Mouse (Mus musculus) stomach, postnatal 0 days (tissue): ENCODE results near the gene 4930590J08Rik. TPM values are rescaled to one million over a fixed set of nuclear protein-coding genes. Genes with fewer than 3 reads are reported as not detected.
A peak's percentile ranks its signal among the peaks of the same experiment; 100 is the strongest.
"Not testable (repeated sequence)": the region's sequence is repeated elsewhere in the genome, so short reads cannot be mapped to it uniquely, and the experiment has no call there.

Experiments used
- ATAC-seq: fragments of 200-750 bp; cut with Nextera tagmentation; 2 replicates; pipeline ENCODE4 v1.8.0; 2017; ENCODE audit not compliant: low FRiP score, low TSS enrichment
- DNase-seq: peaks from one replicate; pipeline ENCODE4 v3.0.0-alpha.2; 2016; ENCODE audit warnings: low spot score
- H3K27ac ChIP-seq: fragments of 300-500 bp; sonication (generic); replicated peaks from 2 replicates; pipeline ENCODE4 v1.5.1; 2014; ENCODE audit warnings: mild to moderate bottlenecking, control low read depth
- H3K27me3 ChIP-seq: fragments of 300-500 bp; sonication (generic); 2 replicates; pipeline ENCODE4 v1.6.1; 2014; ENCODE audit warnings: low read length; ENCODE audit not compliant: control insufficient read depth, insufficient read depth
- H3K36me3 ChIP-seq: fragments of 300-500 bp; sonication (generic); 2 replicates; pipeline ENCODE4 v1.6.1; 2014; ENCODE audit warnings: low read length, mixed read lengths; ENCODE audit not compliant: control insufficient read depth, insufficient read depth
- H3K4me1 ChIP-seq: fragments of 300-500 bp; sonication (generic); replicated peaks from 2 replicates; pipeline ENCODE4 v1.6.1; 2014; ENCODE audit warnings: antibody characterized with exemption; ENCODE audit not compliant: control insufficient read depth, insufficient read depth
- H3K4me2 ChIP-seq: fragments of 300-500 bp; sonication (generic); replicated peaks from 2 replicates; pipeline ENCODE4 v1.6.1; 2014; ENCODE audit warnings: low read depth, mild to moderate bottlenecking, control low read depth, moderate library complexity
- H3K4me3 ChIP-seq: fragments of 300-500 bp; sonication (generic); 2 replicates; pipeline ENCODE4 v1.5.1; 2014; ENCODE audit warnings: low read depth, low read length, control low read depth
- H3K9ac ChIP-seq: fragments of 300-500 bp; sonication (generic); 2 replicates; pipeline ENCODE4 v1.6.1; 2014; ENCODE audit warnings: mild to moderate bottlenecking, low read length, control low read depth, mixed read lengths
- H3K9me3 ChIP-seq: fragments of 300-500 bp; sonication (generic); 2 replicates; pipeline ENCODE4 v1.6.1; 2016; ENCODE audit warnings: low read length; ENCODE audit not compliant: control insufficient read depth
- CTCF ChIP-seq: IDR thresholded peaks from 2 replicates; pipeline ENCODE4 v1.5.1; 2016; ENCODE audit warnings: antibody characterized with exemption, low read depth, mild to moderate bottlenecking, moderate library complexity
- EP300 ChIP-seq: optimal IDR thresholded peaks from 2 replicates; pipeline ENCODE3; 2016; ENCODE audit warnings: antibody characterized with exemption
- WGBS: fragments of 180-500 bp; shearing (Covaris S2); extraction: QIAGEN DNeasy Blood & Tissue Kit; methylation state at CpG from one replicate; pipeline ENCODE4 v1.1.7; 2014; 5-methylcytosine and 5-hydroxymethylcytosine counted together
- polyA plus RNA-seq: library from polyadenylated mRNA; unstranded; fragments of >200 nt; fragmentation: Nextera tagmentation; extraction: Ambion mirVana; gene quantifications from 2 replicates; pipeline ENCODE4 v1.2.1, GENCODE M21; 2015

The 4930590J08Rik gene
- polyA plus RNA-seq, 1 experiment from 2014 or later = 0.06 TPM

- Histone ChIP-seq H3K9ac (no peak overlapping the region), H3K36me3 (no peaks in the 10 kb centered on the region), H3K4me2 (no peak overlapping the region), H3K27ac (no peak overlapping the region), H3K4me3 (no peak overlapping the region), H3K4me1 (no peaks in the 10 kb centered on the region), H3K9me3 (no peaks in the 10 kb centered on the region), H3K27me3 (no peaks in the 10 kb centered on the region)
- TF ChIP-seq CTCF = no peak
- TF ChIP-seq EP300 = no peak
- ATAC-seq = no peak
- no peak for DNase-seq
- WGBS = 59% methylated on average over 4 of the region's 4 CpGs
Observed at GRCm38 (mm10) chr6:91938491-91938890, 35.9 kb downstream of the 4930590J08Rik start.

- no peak for TF ChIP-seq CTCF
- TF ChIP-seq EP300 = no peak
Observed at GRCm38 (mm10) chr6:91948426-91948825, 45.8 kb downstream of the 4930590J08Rik start.

GRCm38 (mm10) chr6:91958015-91958414 lies 55.4 kb downstream of the 4930590J08Rik start:
- H3K4me3 ChIP-seq, H3K9ac ChIP-seq, H3K9me3 ChIP-seq, H3K27ac ChIP-seq, H3K4me1 ChIP-seq, ATAC-seq, DNase-seq, H3K27me3 ChIP-seq, H3K4me2 ChIP-seq, H3K36me3 ChIP-seq: not testable (repeated sequence)
- 13% methylated on average over 1 of the region's 8 CpGs for WGBS

More at GRCm38 (mm10) chr6:91948426-91948825, 45.8 kb downstream of the 4930590J08Rik start:
- Histone ChIP-seq H3K4me1 (no peaks in the 10 kb centered on the region), H3K4me3 (no peak overlapping the region), H3K4me2 (no peak overlapping the region), H3K9ac (no peak overlapping the region), H3K36me3 (no peaks in the 10 kb centered on the region), H3K27ac (no peak overlapping the region), H3K27me3 (no peaks in the 10 kb centered on the region), H3K9me3 (no peaks in the 10 kb centered on the region)
- WGBS = 72% methylated on average over 2 of the region's 2 CpGs
- ATAC-seq (no peak), DNase-seq (peak; percentile 18)

- Histone ChIP-seq H3K27me3 (no peaks in the 10 kb centered on the region), H3K4me3 (no peak overlapping the region), H3K9ac (no peak overlapping the region), H3K9me3 (no peaks in the 10 kb centered on the region), H3K36me3 (no peaks in the 10 kb centered on the region), H3K4me1 (no peaks in the 10 kb centered on the region), H3K4me2 (peak overlapping the region; percentile 20; the same call in 1 of the 2 replicates), H3K27ac (peak overlapping the region; percentile 65)
- no peak; the same call in 1 of the 2 replicates for ATAC-seq
- TF ChIP-seq CTCF = no peak
- TF ChIP-seq EP300 = no peak
- 20% methylated on average over 8 of the region's 8 CpGs for WGBS
- no peak for DNase-seq
Observed at GRCm38 (mm10) chr6:91960028-91960811, 57.6 kb downstream of the 4930590J08Rik start.

GRCm38 (mm10) chr6:91963429-91963828 lies 60.8 kb downstream of the 4930590J08Rik start:
- WGBS = 23% methylated on average over 4 of the region's 4 CpGs
- no peaks in the 10 kb centered on the region for H3K9me3 ChIP-seq
- H3K9ac ChIP-seq = no peak overlapping the region
- ATAC-seq (peak; percentile 48; the same call in 1 of the 2 replicates), DNase-seq (peak; percentile 20)
- no peaks in the 10 kb centered on the region for H3K4me1 ChIP-seq
- H3K4me3 ChIP-seq = no peak overlapping the region
- H3K4me2 ChIP-seq = no peak overlapping the region
- H3K36me3 ChIP-seq = no peaks in the 10 kb centered on the region
- TF ChIP-seq EP300 (no peak), CTCF (no peak)
- peak overlapping the region; percentile 30; the same call in 1 of the 2 replicates for H3K27ac ChIP-seq
- H3K27me3 ChIP-seq = no peaks in the 10 kb centered on the region

- no peak overlapping the region for H3K27ac ChIP-seq
- no peak overlapping the region for H3K4me2 ChIP-seq
- no peaks in the 10 kb centered on the region for H3K4me1 ChIP-seq
- H3K27me3 ChIP-seq = no peaks in the 10 kb centered on the region
- ATAC-seq = no peak
- no peak for DNase-seq
- WGBS = 70% methylated on average over 8 of the region's 8 CpGs
- no peaks in the 10 kb centered on the region for H3K9me3 ChIP-seq
- no peak overlapping the region for H3K4me3 ChIP-seq
- H3K9ac ChIP-seq = no peak overlapping the region
- H3K36me3 ChIP-seq = no peaks in the 10 kb centered on the region
- no peak for TF ChIP-seq CTCF
- no peak for TF ChIP-seq EP300
Observed at GRCm38 (mm10) chr6:91965060-91965459, 62.5 kb downstream of the 4930590J08Rik start.
